Mouse (Mus musculus) ES-E14 (cell line): ENCODE data around the gene Gm7903. TPM values are rescaled to one million over a fixed set of nuclear protein-coding genes. Genes with fewer than 3 reads are reported as not detected.

Experiments used
- total RNA-seq: library from RNA; depleted of rRNA; stranded (reverse); fragments of 300-350 nt; gene quantifications from 2 replicates; pipeline ENCODE4 v1.2.3, GENCODE M21; 2012; rRNA removed

Gene Gm7903
- total RNA-seq, 1 experiment: 1.6 TPM

Other genes starting within 250 kb of the Gm7903 start
- 0.18 TPM in 1 of 2 replicates, not detected in the other for gene Tceal6, start 223.1 kb upstream of the Gm7903 start, total RNA-seq
- gene Pramel3, start 131.5 kb upstream of the Gm7903 start, total RNA-seq: 0.54 TPM in 1 of 2 replicates, not detected in the other
- gene Gm5128, start 60.6 kb upstream of the Gm7903 start, total RNA-seq: 0.94 TPM in 1 of 2 replicates, not detected in the other
- gene AV320801, start 60.8 kb downstream of the Gm7903 start, total RNA-seq: 0.21 and 2.0 TPM in 2 replicates
- 2.8 and 12.7 TPM in 2 replicates for gene Nxf7, start 164.9 kb downstream of the Gm7903 start, total RNA-seq
- 0.18 TPM in 1 of 2 replicates, not detected in the other for gene Prame, start 193.9 kb downstream of the Gm7903 start, total RNA-seq